Mouse (Mus musculus) kidney, adult 2 months (tissue): ENCODE measurements around the gene Slc12a5. TPM values are rescaled to one million over a fixed set of nuclear protein-coding genes. Genes with fewer than 3 reads are reported as not detected.

Source experiments
- DNase-seq: peaks from one replicate; pipeline ENCODE4 v3.0.0; 2021
- H3K27ac ChIP-seq: fragments of 200-500 bp; 2 replicates; pipeline ENCODE4 v1.5.1; 2012; ENCODE audit warnings: low read depth, low read length, control low read depth, inconsistent platforms; ENCODE audit not compliant: insufficient read depth
- H3K27me3 ChIP-seq: fragments of 200-500 bp; replicated peaks from 2 replicates; pipeline ENCODE4 v1.6.1; 2012; ENCODE audit warnings: mild to moderate bottlenecking, moderate library complexity, low read length, inconsistent platforms; ENCODE audit not compliant: control insufficient read depth, insufficient read depth
- H3K36me3 ChIP-seq: fragments of 200-500 bp; 2 replicates; pipeline ENCODE4 v1.6.1; 2012; ENCODE audit warnings: mild to moderate bottlenecking, moderate library complexity, low read length, inconsistent platforms; ENCODE audit not compliant: control insufficient read depth, insufficient read depth
- H3K4me1 ChIP-seq: fragments of 200-500 bp; 2 replicates; pipeline ENCODE4 v1.6.1; 2011; ENCODE audit warnings: low read length; ENCODE audit not compliant: control insufficient read depth, insufficient read depth
- H3K4me3 ChIP-seq: fragments of 200-500 bp; 2 replicates; pipeline ENCODE4 v1.5.1; 2011; ENCODE audit warnings: mild to moderate bottlenecking, low read depth, low read length, control low read depth; ENCODE audit not compliant: insufficient read depth
- CTCF ChIP-seq: fragments of 200-500 bp; conservative IDR thresholded peaks from 2 replicates; pipeline ENCODE4 v1.5.1; 2011; ENCODE audit warnings: low read depth, mild to moderate bottlenecking, control low read depth, low read length, moderate library complexity, mixed read lengths; ENCODE audit not compliant: insufficient read depth, insufficient read length
- POLR2A ChIP-seq: fragments of 200-500 bp; IDR thresholded peaks from one replicate; pipeline ENCODE4 v1.6.1; 2011; ENCODE audit warnings: low read depth, low read length, control low read depth
- WGBS: fragments of 180-500 bp; shearing (Covaris S2); methylation state at CpG from one replicate; pipeline ENCODE4 v1.1.7; 2018; 5-methylcytosine and 5-hydroxymethylcytosine counted together
- polyA plus RNA-seq: library from polyadenylated mRNA; depleted of rRNA; stranded (reverse); fragments of >200 nt; gene quantifications from 2 replicates; pipeline ENCODE4 v1.2.3, GENCODE M21; 2012

Slc12a5 gene
- polyA plus RNA-seq, 1 experiment: 1.5 TPM

DNA sequence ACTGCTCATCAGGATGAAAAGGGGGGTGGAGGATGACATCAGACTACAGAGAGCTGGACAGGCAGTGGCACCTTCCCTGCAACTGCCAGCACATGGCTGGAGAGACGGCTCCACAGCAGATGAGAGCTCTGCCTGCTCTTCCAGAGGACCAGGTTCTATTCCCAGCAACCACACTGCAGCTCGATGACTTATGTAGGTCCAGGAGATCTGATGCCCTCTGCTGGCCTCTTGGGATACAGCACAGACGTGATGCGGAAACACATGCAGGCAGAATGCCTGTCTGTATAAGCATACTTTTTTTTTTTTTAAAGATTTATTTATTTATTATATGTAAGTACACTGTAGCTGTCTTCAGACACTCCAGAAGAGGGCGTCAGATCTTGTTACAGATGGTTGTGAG lies 42.3 kb upstream of the Slc12a5 start:
- Histone ChIP-seq H3K4me3 (no peak overlapping the region), H3K27me3 (no peaks in the 10 kb centered on the region), H3K27ac (no peak overlapping the region), H3K36me3 (no peaks in the 10 kb centered on the region), H3K4me1 (0 out of 2 replicates have a peak, but pooled peaks cover under 1% of the 10 kb centered on the region)
- peak; percentile 43 for DNase-seq
- no peak for TF ChIP-seq POLR2A
- peak; percentile 62 for TF ChIP-seq CTCF
- 71% methylated on average over 5 of the region's 5 CpGs for WGBS

GRCm38 (mm10) chr2:164921984-164922383 lies 38.6 kb upstream of the Slc12a5 start:
- no peaks in the 10 kb centered on the region for H3K36me3 ChIP-seq
- no peaks in the 10 kb centered on the region for H3K27me3 ChIP-seq
- TF ChIP-seq POLR2A (no peak), CTCF (no peak)
- no peaks in the 10 kb centered on the region for H3K4me1 ChIP-seq
- DNase-seq: no peak
- H3K27ac ChIP-seq: no peak overlapping the region
- H3K4me3 ChIP-seq: no peak overlapping the region
- 65% methylated on average over 7 of the region's 7 CpGs for WGBS

GRCm38 (mm10) chr2:164923291-164923690 lies 37.3 kb upstream of the Slc12a5 start:
- no peaks in the 10 kb centered on the region for H3K27me3 ChIP-seq
- no peak overlapping the region for H3K27ac ChIP-seq
- H3K36me3 ChIP-seq: no peaks in the 10 kb centered on the region
- no peak overlapping the region for H3K4me3 ChIP-seq
- TF ChIP-seq CTCF: no peak
- TF ChIP-seq POLR2A: no peak
- no peak for DNase-seq
- WGBS: 55% methylated on average over 4 of the region's 4 CpGs
- no peaks in the 10 kb centered on the region for H3K4me1 ChIP-seq

- TF ChIP-seq POLR2A (no peak), CTCF (peak; percentile 95)
- Histone ChIP-seq H3K36me3 (no peaks in the 10 kb centered on the region), H3K27ac (no peak overlapping the region), H3K4me1 (no peaks in the 10 kb centered on the region), H3K27me3 (no peaks in the 10 kb centered on the region), H3K4me3 (no peak overlapping the region)
- WGBS: 31% methylated on average over 11 of the region's 11 CpGs
- DNase-seq: peak; percentile 95
These were observed 36.3 kb upstream of the Slc12a5 start for GRCm38 (mm10) chr2:164924100-164924857.

GRCm38 (mm10) chr2:164930706-164931581 lies 29.7 kb upstream of the Slc12a5 start:
- 58% methylated on average over 11 of the region's 11 CpGs for WGBS
- no peak for TF ChIP-seq POLR2A
- no peak for TF ChIP-seq CTCF

DNA sequence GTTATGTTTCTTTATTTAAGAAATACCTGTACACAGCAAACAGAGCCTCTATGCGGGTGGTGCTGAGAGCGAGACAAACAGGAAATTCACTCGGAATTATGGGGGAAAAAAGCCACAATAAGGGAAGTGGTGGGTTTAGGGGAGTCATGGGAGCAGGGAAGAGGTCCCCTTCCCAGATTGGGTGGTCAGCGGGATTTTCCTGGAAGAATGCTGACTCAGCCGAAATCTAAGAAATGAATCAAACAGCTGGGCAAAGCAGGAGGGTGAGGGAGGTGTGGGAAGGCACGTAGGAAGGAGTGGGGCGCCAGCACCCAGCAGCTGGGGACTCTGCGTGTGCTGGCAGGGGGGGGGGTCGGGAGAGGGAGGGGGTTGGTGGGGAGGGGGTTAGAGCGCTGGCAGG lies 27.1 kb upstream of the Slc12a5 start:
- Histone ChIP-seq H3K27ac (no peak overlapping the region), H3K36me3 (no peaks in the 10 kb centered on the region)
- WGBS: 38% methylated on average over 8 of the region's 10 CpGs

More at GRCm38 (mm10) chr2:164930706-164931581, 29.7 kb upstream of the Slc12a5 start:
- H3K27me3 ChIP-seq: no peaks in the 10 kb centered on the region
- no peaks in the 10 kb centered on the region for H3K4me1 ChIP-seq
- DNase-seq: no peak
- H3K36me3 ChIP-seq: no peaks in the 10 kb centered on the region
- no peak overlapping the region for H3K27ac ChIP-seq
- H3K4me3 ChIP-seq: no peak overlapping the region

DNA sequence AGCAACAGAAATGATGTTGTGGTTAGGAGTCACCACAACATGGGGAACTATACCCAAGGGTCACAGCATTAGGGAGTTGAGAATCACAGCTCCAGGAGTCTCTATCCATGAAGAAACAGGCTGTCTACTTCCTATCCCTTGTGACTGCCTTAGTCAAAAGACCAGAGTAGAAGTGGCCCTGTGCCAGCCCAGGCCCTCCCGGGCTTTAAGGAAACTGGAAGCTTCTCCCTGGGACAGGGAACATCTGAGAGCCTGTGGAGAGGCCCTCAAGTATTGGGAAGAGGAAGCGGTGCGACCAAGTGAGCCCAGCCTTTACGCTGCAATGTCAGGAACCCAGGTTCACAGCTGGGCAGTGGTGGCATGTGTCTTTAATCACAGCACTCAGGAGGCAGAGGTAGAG lies 24.6 kb upstream of the Slc12a5 start:
- H3K4me3 ChIP-seq: no peak overlapping the region
- no peaks in the 10 kb centered on the region for H3K36me3 ChIP-seq
- H3K4me1 ChIP-seq: peaks cover 5% of the 10 kb centered on the region; the same call in 1 of the 2 replicates
- TF ChIP-seq CTCF (no peak), POLR2A (no peak)
- no peak overlapping the region for H3K27ac ChIP-seq
- DNase-seq: no peak
- no peaks in the 10 kb centered on the region for H3K27me3 ChIP-seq
- 66% methylated on average over 4 of the region's 4 CpGs for WGBS

More for the DNA sequence above, 27.1 kb upstream of the Slc12a5 start:
- no peaks in the 10 kb centered on the region for H3K27me3 ChIP-seq
- DNase-seq: no peak
- H3K4me1 ChIP-seq: peaks cover 5% of the 10 kb centered on the region; the same call in 1 of the 2 replicates
- H3K4me3 ChIP-seq: no peak overlapping the region
- TF ChIP-seq CTCF (no peak), POLR2A (no peak)
